Mouse (Mus musculus) lung, adult 2 months (tissue): ENCODE data around the gene Ranbp9. TPM values are rescaled to one million over a fixed set of nuclear protein-coding genes. Genes with fewer than 3 reads are reported as not detected.

Experiments
- DNase-seq: peaks from one replicate; pipeline ENCODE4 v3.0.0; 2022
- H3K4me1 ChIP-seq: fragments of 200-500 bp; 2 replicates; pipeline ENCODE4 v1.6.1; 2011; ENCODE audit warnings: low read length; ENCODE audit not compliant: control insufficient read depth, insufficient read depth
- H3K4me3 ChIP-seq: fragments of 200-500 bp; replicated peaks from 2 replicates; pipeline ENCODE3; 2011; ENCODE audit warnings: low read depth, mild to moderate bottlenecking, control low read depth, low read length; ENCODE audit errors: extremely low read depth
- CTCF ChIP-seq: fragments of 200-500 bp; IDR thresholded peaks from 2 replicates; pipeline ENCODE4 v1.5.1; 2011; ENCODE audit warnings: mild to moderate bottlenecking, low read length, control low read depth; ENCODE audit not compliant: insufficient read depth
- POLR2A ChIP-seq: fragments of 200-500 bp; IDR thresholded peaks from 2 replicates; pipeline ENCODE4 v1.6.1; 2011; ENCODE audit warnings: low read depth, mild to moderate bottlenecking, control low read depth, low read length, borderline replicate concordance; ENCODE audit errors: extremely low read depth
- WGBS: fragments of 180-500 bp; shearing (Covaris S2); methylation state at CpG from one replicate; pipeline ENCODE4 v1.1.7; 2018; 5-methylcytosine and 5-hydroxymethylcytosine counted together
- polyA plus RNA-seq: library from polyadenylated mRNA; depleted of rRNA; stranded (reverse); fragments of >200 nt; gene quantifications from 2 replicates; pipeline ENCODE4 v1.2.3, GENCODE M21; 2012

Gene Ranbp9
- polyA plus RNA-seq, 1 experiment = 17.7 TPM

- Histone ChIP-seq H3K4me1 (peaks cover 12% of the 10 kb centered on the region), H3K4me3 (no peak overlapping the region)
- DNase-seq = no peak
- TF ChIP-seq CTCF (no peak), POLR2A (no peak)
- WGBS = 83% methylated on average over 1 of the region's 1 CpGs
Observed at GRCm38 (mm10) chr13:43440376-43440775, 40.7 kb downstream of the Ranbp9 start.

DNA sequence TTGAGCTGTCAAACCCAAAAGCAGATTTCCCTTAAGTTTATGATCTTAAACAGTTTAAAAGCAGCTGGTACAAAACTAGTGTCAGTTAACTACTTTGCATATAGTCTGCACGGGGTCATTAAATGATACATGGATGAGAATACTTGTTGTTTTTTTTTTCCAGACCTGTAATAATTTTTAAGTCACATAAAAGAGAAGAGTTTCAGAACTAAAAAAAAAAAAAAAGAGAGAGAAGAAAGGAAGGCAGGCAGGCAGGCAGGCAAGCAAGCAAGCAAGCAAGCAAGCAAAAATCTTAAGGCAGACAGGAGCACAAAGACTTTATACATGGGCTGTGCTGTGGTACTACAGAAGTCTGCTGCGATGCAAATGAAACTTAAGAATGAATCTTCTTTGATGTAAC is 47.7 kb downstream of the Ranbp9 start:
- Histone ChIP-seq H3K4me1 (peaks cover 3% of the 10 kb centered on the region; the same call in 1 of the 2 replicates), H3K4me3 (no peak overlapping the region)
- TF ChIP-seq CTCF = no peak
- TF ChIP-seq POLR2A = no peak
- 80% methylated on average over 2 of the region's 2 CpGs for WGBS
- DNase-seq = no peak

GRCm38 (mm10) chr13:43428436-43428835 is 52.6 kb downstream of the Ranbp9 start:
- Histone ChIP-seq H3K4me3 (no peak overlapping the region), H3K4me1 (no peaks in the 10 kb centered on the region)
- no peak for TF ChIP-seq POLR2A
- WGBS = 86% methylated on average over 4 of the region's 4 CpGs
- DNase-seq = no peak

DNA sequence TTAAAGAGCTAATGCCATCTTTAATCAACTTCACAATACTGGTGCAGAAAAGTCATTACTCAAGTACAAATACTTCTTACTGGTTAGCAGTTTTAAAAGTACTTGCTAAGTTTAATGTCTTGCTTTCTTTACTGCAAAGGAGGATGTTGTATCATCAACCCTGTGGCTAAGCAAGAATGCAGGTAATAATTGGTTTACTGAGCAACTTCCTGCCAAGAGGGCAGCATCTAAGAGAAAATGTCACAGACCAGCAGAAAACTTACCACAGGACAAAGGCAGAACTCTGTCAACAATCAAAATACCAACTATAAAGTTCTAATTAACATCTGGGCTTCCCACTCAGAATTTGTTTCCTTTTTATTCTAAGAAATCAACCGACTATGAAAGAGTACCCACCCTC is 65.8 kb downstream of the Ranbp9 start:
- Histone ChIP-seq H3K4me3 (no peak overlapping the region), H3K4me1 (no peaks in the 10 kb centered on the region)
- no peak for DNase-seq
- 74% methylated on average over 1 of the region's 1 CpGs for whole genome bisulfite sequencing
- TF ChIP-seq POLR2A = no peak
- no peak for TF ChIP-seq CTCF

DNA sequence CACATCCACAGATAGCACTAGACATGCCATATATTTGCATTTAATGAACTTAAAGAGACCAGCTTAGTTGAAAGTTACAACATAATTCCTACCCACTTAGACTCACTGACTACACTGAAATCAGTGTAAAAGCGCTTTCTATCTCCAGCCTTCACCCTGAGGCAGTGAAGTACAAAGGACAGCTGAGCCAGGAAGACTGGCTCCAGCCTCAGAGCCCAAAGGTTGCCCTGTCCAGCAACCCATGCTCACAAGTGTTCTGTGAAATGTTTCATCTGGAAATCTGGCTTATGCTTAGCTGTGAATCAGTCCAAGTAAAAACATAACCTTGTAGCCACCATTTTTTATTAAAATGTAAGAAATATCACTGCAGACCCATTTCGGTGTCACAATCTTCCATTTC is 67.5 kb downstream of the Ranbp9 start:
- H3K4me3 ChIP-seq = no peak overlapping the region
- 77% methylated on average over 2 of the region's 2 CpGs for WGBS
- no peak for DNase-seq
- TF ChIP-seq CTCF (no peak), POLR2A (no peak)
- no peaks in the 10 kb centered on the region for H3K4me1 ChIP-seq

- no peak for TF ChIP-seq CTCF
- no peak for TF ChIP-seq POLR2A
- DNase-seq = no peak
- no peak overlapping the region for H3K4me3 ChIP-seq
- WGBS = 78% methylated on average over 7 of the region's 7 CpGs
- H3K4me1 ChIP-seq = no peaks in the 10 kb centered on the region
Observed at GRCm38 (mm10) chr13:43412311-43412710, 68.8 kb downstream of the Ranbp9 start.

- WGBS = 83% methylated on average over 5 of the region's 5 CpGs
- Histone ChIP-seq H3K4me3 (no peak overlapping the region), H3K4me1 (peaks cover 2% of the 10 kb centered on the region; the same call in 1 of the 2 replicates)
- TF ChIP-seq CTCF = no peak
- no peak for DNase-seq
Observed at GRCm38 (mm10) chr13:43399576-43399975, 81.5 kb downstream of the Ranbp9 start.

DNA sequence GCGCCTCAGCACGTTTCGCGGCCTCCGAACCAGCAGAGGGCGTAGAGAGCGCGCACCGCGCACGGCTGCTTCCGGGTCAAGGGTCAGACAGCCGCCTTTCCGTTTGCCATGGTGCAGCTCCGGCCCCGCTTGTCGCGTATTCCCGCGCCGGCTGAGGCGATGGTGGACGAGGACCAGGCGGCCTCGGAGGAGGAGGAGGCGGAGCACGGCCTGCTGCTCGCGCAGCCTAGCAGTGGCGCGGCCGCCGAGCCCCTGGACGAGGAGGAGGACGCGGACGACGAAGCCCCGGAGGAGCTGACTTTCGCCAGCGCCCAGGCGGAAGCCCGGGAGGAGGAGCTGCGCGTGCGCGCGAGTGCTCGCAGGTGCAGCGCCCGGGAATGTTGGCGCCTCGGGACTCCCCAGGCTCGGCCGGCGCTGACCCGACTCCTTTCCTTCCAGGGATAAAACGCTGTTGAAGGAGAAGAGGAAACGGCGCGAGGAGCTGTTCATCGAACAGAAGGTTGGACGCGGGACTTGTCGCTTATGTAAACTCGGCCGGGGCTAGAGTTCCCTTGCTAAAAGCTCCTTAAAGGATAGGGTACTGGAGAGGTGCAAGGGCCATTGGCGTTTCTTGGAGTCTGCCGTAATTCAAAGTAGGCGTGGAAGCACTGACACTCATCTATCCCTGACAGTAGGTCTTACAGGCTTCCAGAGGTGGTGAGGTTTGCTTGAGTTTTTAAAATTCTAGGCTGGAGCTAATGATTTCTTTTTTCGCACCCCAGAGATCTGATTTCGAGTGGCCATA is 82.6 kb downstream of the Ranbp9 start, which contains the start of gene Nol7:
TSS of gene Nol7 (plus strand) at position 94 of the 784 bp plus-strand sequence.
- WGBS = 1% methylated on average over 71 of the region's 72 CpGs

DNA sequence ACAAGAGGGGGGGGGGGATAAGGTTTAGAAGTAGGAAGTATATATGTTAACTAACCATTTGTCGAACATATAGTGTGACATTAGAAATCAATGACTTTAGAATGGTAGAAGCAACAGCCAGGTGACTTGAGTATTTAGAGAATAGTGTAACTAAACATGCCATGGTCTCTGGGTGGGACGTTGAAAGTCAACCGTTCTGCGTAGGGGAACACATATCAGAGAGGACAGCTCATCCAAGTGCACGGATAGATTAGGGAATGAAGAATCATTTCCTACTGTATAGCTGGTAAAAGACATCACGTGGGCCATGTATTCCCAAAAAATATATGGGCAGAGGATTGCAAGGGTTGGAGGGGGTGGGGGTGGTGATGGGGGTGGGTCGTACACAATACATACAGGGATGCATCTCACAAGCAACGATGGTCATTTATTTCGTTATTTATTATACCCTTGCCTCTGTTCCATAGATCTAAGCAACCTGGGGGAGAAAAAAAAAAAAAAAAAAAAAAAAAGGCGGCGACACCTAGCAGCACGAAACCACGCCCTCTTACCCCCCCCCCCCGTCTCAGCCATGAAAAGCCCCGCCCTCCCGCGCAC is 83.3 kb downstream of the Ranbp9 start:
- 46% methylated on average over 15 of the region's 17 CpGs for WGBS
- no peak for DNase-seq
- H3K4me1 ChIP-seq = peaks cover 2% of the 10 kb centered on the region; the same call in 1 of the 2 replicates
- H3K4me3 ChIP-seq = no peak overlapping the region
- TF ChIP-seq POLR2A (no peak), CTCF (no peak)

More for the DNA sequence above, 82.6 kb downstream of the Ranbp9 start, which contains the start of gene Nol7:
- Histone ChIP-seq H3K4me3 (peak within 1 kb of the TSS; percentile 98), H3K4me1 (peaks cover 2% of the 10 kb centered on the region; the same call in 1 of the 2 replicates)
- TF ChIP-seq POLR2A (peak; percentile 84), CTCF (peak; percentile 66)
- DNase-seq = peak; percentile 99

GRCm38 (mm10) chr13:43385321-43385720 is 95.8 kb downstream of the Ranbp9 start:
- DNase-seq = no peak
- H3K4me3 ChIP-seq = no peak overlapping the region
- TF ChIP-seq CTCF (no peak), POLR2A (no peak)
- 98% methylated on average over 10 of the region's 10 CpGs for WGBS
- H3K4me1 ChIP-seq = no peaks in the 10 kb centered on the region
